Mouse (Mus musculus) layer of hippocampus, postnatal 10 days (tissue): Measurements from ENCODE around the gene Ptprn2. TPM values are rescaled to one million over a fixed set of nuclear protein-coding genes. Genes with fewer than 3 reads are reported as not detected.
"Not testable (repeated sequence)": the region's sequence is repeated elsewhere in the genome, so short reads cannot be mapped to it uniquely, and the experiment has no call there.

ENCODE experiments used
- DNase-seq, 2 experiments: peaks; one replicate each; pipeline ENCODE4 v3.0.0; 2021; ENCODE audit warnings: low spot score in 2 of 2
- total RNA-seq, 2 experiments: library from RNA; stranded (reverse); gene quantifications; 2 replicates each; pipeline ENCODE4 v1.2.3; 2021

Ptprn2 gene
- total RNA-seq, 2 experiments from 2014 or later = 234 to 251 TPM

- not testable (repeated sequence) for DNase-seq
Observed at GRCm38 (mm10) chr12:116513788-116514187, 28.3 kb downstream of the Ptprn2 start.

GRCm38 (mm10) chr12:116515824-116516223 lies 30.3 kb downstream of the Ptprn2 start:
- DNase-seq = peak; percentile 25 to 31

- no peak for DNase-seq
Observed at GRCm38 (mm10) chr12:116528861-116529260, 43.3 kb downstream of the Ptprn2 start.

- DNase-seq = no peak
Observed at GRCm38 (mm10) chr12:116533281-116533680, 47.8 kb downstream of the Ptprn2 start.

- DNase-seq = no peak
Observed at GRCm38 (mm10) chr12:116539305-116539704, 53.8 kb downstream of the Ptprn2 start.

GRCm38 (mm10) chr12:116540608-116541007 lies 55.1 kb downstream of the Ptprn2 start:
- DNase-seq = no peak

GRCm38 (mm10) chr12:116550031-116550430 lies 64.5 kb downstream of the Ptprn2 start:
- peak; percentile 68 to 76 for DNase-seq

GRCm38 (mm10) chr12:116551516-116551915 lies 66.0 kb downstream of the Ptprn2 start:
- DNase-seq = no peak

- DNase-seq = no peak
Observed at GRCm38 (mm10) chr12:116552306-116552705, 66.8 kb downstream of the Ptprn2 start.

- DNase-seq = no peak
Observed at GRCm38 (mm10) chr12:116553361-116553760, 67.8 kb downstream of the Ptprn2 start.

GRCm38 (mm10) chr12:116555964-116556363 lies 70.4 kb downstream of the Ptprn2 start:
- DNase-seq = no peak

GRCm38 (mm10) chr12:116564441-116564840 lies 78.9 kb downstream of the Ptprn2 start:
- no peak for DNase-seq

- no peak for DNase-seq
Observed at GRCm38 (mm10) chr12:116566672-116567071, 81.2 kb downstream of the Ptprn2 start.

GRCm38 (mm10) chr12:116567170-116567569 lies 81.7 kb downstream of the Ptprn2 start:
- no peak for DNase-seq

GRCm38 (mm10) chr12:116569568-116569967 lies 84.0 kb downstream of the Ptprn2 start:
- DNase-seq = no peak

GRCm38 (mm10) chr12:116574102-116574501 lies 88.6 kb downstream of the Ptprn2 start:
- DNase-seq = no peak

- no peak for DNase-seq
Observed at GRCm38 (mm10) chr12:116574720-116575119, 89.2 kb downstream of the Ptprn2 start.

GRCm38 (mm10) chr12:116577917-116578316 lies 92.4 kb downstream of the Ptprn2 start:
- peak in 1 of 2 experiments; percentile 20 for DNase-seq

- DNase-seq = no peak
Observed at GRCm38 (mm10) chr12:116580827-116581544, 95.5 kb downstream of the Ptprn2 start.

- DNase-seq = no peak
Observed at GRCm38 (mm10) chr12:116581864-116582263, 96.3 kb downstream of the Ptprn2 start.

- DNase-seq = no peak
Observed at GRCm38 (mm10) chr12:116582829-116583228, 97.3 kb downstream of the Ptprn2 start.

- peak in 1 of 2 experiments; percentile 23 for DNase-seq
Observed at GRCm38 (mm10) chr12:116585001-116585400, 99.5 kb downstream of the Ptprn2 start.

- no peak for DNase-seq
Observed at GRCm38 (mm10) chr12:116586167-116586566, 100.6 kb downstream of the Ptprn2 start.
